Mouse (Mus musculus): Measurements from ENCODE around the gene Braf.

GRCm38 (mm10) chr6:39717049-39717448, 8.2 kb downstream of the Braf start:
- TF ChIP-seq EP300 (IDR thresholded peaks at IDR 0.05; ENCODE audit: insufficient read depth, low read depth, low read length) (no peak), CTCF (IDR thresholded peaks at IDR 0.05) (no peak)

All from heart, adult 2 months (tissue).